Comparison of ENCODE assay signal across 11 mouse cellular contexts in the genomic region with DNA sequence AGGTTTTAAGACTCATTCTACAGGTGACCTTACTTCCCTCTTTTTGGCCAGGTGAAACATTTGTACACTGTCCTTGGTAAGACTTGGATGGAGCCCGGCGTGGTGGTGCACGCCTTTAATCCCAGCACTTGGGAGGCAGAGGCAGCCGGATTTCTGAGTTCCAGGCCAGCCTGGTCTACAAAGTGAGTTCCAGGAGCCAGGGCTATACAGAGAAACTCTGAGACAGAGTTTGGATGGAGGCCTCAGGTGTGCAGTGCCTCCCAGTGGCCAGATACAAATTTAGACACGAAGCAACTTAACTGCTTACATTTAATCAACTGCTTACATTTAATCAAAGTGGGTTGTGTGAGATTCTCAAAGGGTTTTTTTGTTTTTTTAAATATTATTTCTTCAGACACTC. TPM values are rescaled to one million over a fixed set of nuclear protein-coding genes. Genes with fewer than 3 reads are reported as not detected.
DNase-seq lines count a peak whose midpoint lies in the region; ATAC-seq lines count a peak whose summit lies in the region.
"Had no signal": no experiment of that assay in that cellular context is flagged by ENCODE, and none has a peak within 500 bp of the region (broad histone marks: within the 10 kb centered on the region; RNA-seq: fewer than 3 reads in every experiment).

No protein-coding gene starts in this region.

- H3K9ac ChIP-seq in kidney, embryonic 15.5 days = no peak overlapping the region
- H3K9ac ChIP-seq: limb, embryonic 15.5 days had no signal

- no peak overlapping the region for H3K27ac ChIP-seq in kidney, embryonic 15.5 days
- H3K27ac ChIP-seq: limb, embryonic 15.5 days had no signal

- H3K4me3 ChIP-seq in kidney, embryonic 15.5 days (replicated peaks) = no peak overlapping the region
- H3K4me3 ChIP-seq: erythroblast, embryonic 14.5 days; limb, embryonic 15.5 days had no signal

- no peaks in the 10 kb centered on the region for H3K9me3 ChIP-seq in kidney, embryonic 15.5 days (replicated peaks)
- H3K9me3 ChIP-seq: limb, embryonic 15.5 days had no signal

- no peaks in the 10 kb centered on the region for H3K27me3 ChIP-seq in kidney, embryonic 15.5 days
- H3K27me3 ChIP-seq: limb, embryonic 15.5 days had no signal

- 74% methylated on average over 5 of the region's 5 CpGs for WGBS in kidney, embryonic 15.5 days

- DNase-seq in cerebellum, postnatal 25 days = peak; percentile 18 to 45
- no peak for DNase-seq in cerebellum, postnatal 4 days (ENCODE audit: low spot score in 2 of 2)
- DNase-seq in kidney, postnatal 25 days = peak; percentile 36 to 45
- DNase-seq in 3T3-L1 (ENCODE audit: low read depth, low spot score) (peak; percentile 59), NIH3T3 (ENCODE audit: low read depth) (peak; percentile 70)
- no peak for DNase-seq in layer of hippocampus, postnatal 14 days (ENCODE audit: low spot score in 2 of 2)
- no peak for DNase-seq in left cerebral cortex, adult 9 months (ENCODE audit: low spot score in 2 of 2)
- DNase-seq: heart, adult 18-20 months had no signal

- peaks cover 89% of the 10 kb centered on the region for H3K36me3 ChIP-seq in kidney, embryonic 15.5 days

- no peak overlapping the region for H3K4me2 ChIP-seq in kidney, embryonic 15.5 days
- H3K4me2 ChIP-seq: limb, embryonic 15.5 days had no signal

- H3K4me1 ChIP-seq in kidney, embryonic 15.5 days = peaks cover 62% of the 10 kb centered on the region

- ATAC-seq in kidney, embryonic 15.5 days (replicated peaks; ENCODE audit: low FRiP score) = no peak

RNA-seq across cellular contexts. Expression of gene Chmp2a, which starts 3.5 kb away (rescaled TPM):
- polyA plus RNA-seq in kidney, embryonic 15.5 days (2015; fragmentation: Nextera tagmentation; extraction: Ambion mirVana) = 144 and 146 TPM in 2 replicates
- total RNA-seq in layer of hippocampus, postnatal 14 days (2021) = 100 to 1,000 TPM; 143 to 149 TPM

RNA-seq across cellular contexts. Expression of gene Ube2m, which starts 7.0 kb away (rescaled TPM):
- polyA plus RNA-seq in kidney, embryonic 15.5 days (2015; fragmentation: Nextera tagmentation; extraction: Ambion mirVana) = 113 and 114 TPM in 2 replicates
- 100 to 1,000 TPM; 199 to 212 TPM for total RNA-seq in layer of hippocampus, postnatal 14 days (2021)

RNA-seq across cellular contexts. Expression of gene Zbtb45, which starts 21.2 kb away (rescaled TPM):
- 22.1 and 24.8 TPM in 2 replicates for polyA plus RNA-seq in kidney, embryonic 15.5 days (2015; fragmentation: Nextera tagmentation; extraction: Ambion mirVana)
- total RNA-seq in layer of hippocampus, postnatal 14 days (2021) = 10 to 100 TPM; 27.8 to 30.9 TPM

RNA-seq across cellular contexts. Expression of gene Mzf1, which starts 23.5 kb away (rescaled TPM):
- 2.8 and 4.3 TPM in 2 replicates for polyA plus RNA-seq in kidney, embryonic 15.5 days (2015; fragmentation: Nextera tagmentation; extraction: Ambion mirVana)
- total RNA-seq in layer of hippocampus, postnatal 14 days (2021) = 10 to 100 TPM; 13.7 to 17.4 TPM

RNA-seq across cellular contexts. Expression of gene Trim28, which starts 32.2 kb away (rescaled TPM):
- polyA plus RNA-seq in kidney, embryonic 15.5 days (2015; fragmentation: Nextera tagmentation; extraction: Ambion mirVana) = 283 and 298 TPM in 2 replicates
- total RNA-seq in layer of hippocampus, postnatal 14 days (2021) = 100 to 1,000 TPM; 236 to 244 TPM

Comparison
In these comparisons a context has a peak if more than half of its experiments do, and no peak if none do; other contexts are left out.
1. DNase-seq: peak in cerebellum, postnatal 25 days (2 of 2), kidney, postnatal 25 days (2 of 2), 3T3-L1 (single experiment) and NIH3T3 (single experiment); none in cerebellum, postnatal 4 days (0 of 2), layer of hippocampus, postnatal 14 days (0 of 2) and left cerebral cortex, adult 9 months (0 of 2).